24 mouse cellular contexts compared by ENCODE assay signal in genomic region chr6:52717493-52718192, GRCm38 (mm10). TPM values are rescaled to one million over a fixed set of nuclear protein-coding genes. Genes with fewer than 3 reads are reported as not detected.
DNase-seq lines count a peak whose midpoint lies in the region; ATAC-seq and TF ChIP-seq lines count a peak whose summit lies in the region.
"Had no signal": no experiment of that assay in that cellular context is flagged by ENCODE, and none has a peak within 500 bp of the region (broad histone marks: within the 10 kb centered on the region; RNA-seq: fewer than 3 reads in every experiment).

No protein-coding gene starts in this region.

- WGBS in kidney, adult 2 months: 49% methylated on average over 5 of the region's 5 CpGs
- 84% methylated on average over 5 of the region's 5 CpGs for WGBS in stomach, postnatal 0 days

- H3K36me3 ChIP-seq in kidney, adult 2 months (ENCODE audit: control insufficient read depth, insufficient read depth, low read length): peaks cover 4% of the 10 kb centered on the region
- no peaks in the 10 kb centered on the region for H3K36me3 ChIP-seq in stomach, postnatal 0 days (ENCODE audit: control insufficient read depth, insufficient read depth, low read length)
- H3K36me3 ChIP-seq: hindbrain, embryonic 10.5 days; limb, embryonic 15.5 days; midbrain, embryonic 10.5 days; neural tube, embryonic 15.5 days had no signal

- peaks cover 6% of the 10 kb centered on the region; the same call in 1 of the 2 replicates for H3K4me1 ChIP-seq in kidney, adult 2 months (ENCODE audit: control insufficient read depth, insufficient read depth, low read length)
- no peaks in the 10 kb centered on the region for H3K4me1 ChIP-seq in stomach, postnatal 0 days (replicated peaks; ENCODE audit: control insufficient read depth, insufficient read depth)

- H3K4me3 ChIP-seq in kidney, adult 2 months (ENCODE audit: insufficient read depth, low read depth, low read length): no peak overlapping the region
- H3K4me3 ChIP-seq in stomach, postnatal 0 days (ENCODE audit: low read depth, low read length): no peak overlapping the region
- H3K4me3 ChIP-seq: embryonic facial prominence, embryonic 13.5 days; erythroblast, embryonic 14.5 days; forebrain, embryonic 13.5 days; heart, embryonic 12.5 days; hindbrain, embryonic 10.5 days; limb, embryonic 15.5 days; midbrain, embryonic 10.5 days; neural tube, embryonic 15.5 days had no signal

- 0 out of 2 replicates have a peak, but pooled peaks have one; percentile 1 for TF ChIP-seq CTCF in kidney, adult 2 months (conservative IDR thresholded peaks at IDR 0.05; ENCODE audit: insufficient read depth, insufficient read length, low read depth, low read length)
- 0 out of 2 replicates have a peak, but pooled peaks have one; percentile 10 for TF ChIP-seq CTCF in stomach, postnatal 0 days (IDR thresholded peaks at IDR 0.05; ENCODE audit: low read depth)

- H3K4me2 ChIP-seq in stomach, postnatal 0 days (replicated peaks; ENCODE audit: low read depth): no peak overlapping the region
- H3K4me2 ChIP-seq: embryonic facial prominence, embryonic 13.5 days; forebrain, embryonic 13.5 days; heart, embryonic 12.5 days; limb, embryonic 15.5 days; neural tube, embryonic 15.5 days had no signal

- TF ChIP-seq EP300 in stomach, postnatal 0 days (optimal IDR thresholded peaks at IDR 0.05): no peak

- no peak overlapping the region; the same call in 1 of the 2 replicates for H3K27ac ChIP-seq in kidney, adult 2 months (ENCODE audit: insufficient read depth, low read depth, low read length)
- H3K27ac ChIP-seq in stomach, postnatal 0 days (replicated peaks): no peak overlapping the region
- H3K27ac ChIP-seq: embryonic facial prominence, embryonic 13.5 days; forebrain, embryonic 13.5 days; hindbrain, embryonic 10.5 days; limb, embryonic 15.5 days; midbrain, embryonic 10.5 days; neural tube, embryonic 15.5 days had no signal

- DNase-seq in CD4-positive, CD25-positive, alpha-beta regulatory T cell, adult 2 months (ENCODE audit: low read depth, low spot score): peak; percentile 16
- peak; percentile 27 for DNase-seq in kidney, adult 2 months
- no peak for DNase-seq in kidney, postnatal 14 days
- peak; percentile 10 for DNase-seq in thymus, postnatal 14 days
- no peak for DNase-seq in thymus, postnatal 4 days
- DNase-seq in stomach, postnatal 0 days (ENCODE audit: low spot score): no peak
- no peak for DNase-seq in ovary, postnatal 14 days (ENCODE audit: low spot score)
- DNase-seq: cerebellum, adult 18-20 months; cerebellum, postnatal 36 days; embryo, embryonic 11 days; heart, postnatal 10 days; kidney, adult 11 months; kidney, postnatal 10 days; left cerebral cortex, postnatal 4 days had no signal

- no peaks in the 10 kb centered on the region for H3K27me3 ChIP-seq in kidney, adult 2 months (replicated peaks; ENCODE audit: control insufficient read depth, insufficient read depth, low read length)
- H3K27me3 ChIP-seq in stomach, postnatal 0 days (ENCODE audit: control insufficient read depth, insufficient read depth, low read length): no peaks in the 10 kb centered on the region
- H3K27me3 ChIP-seq: embryonic facial prominence, embryonic 13.5 days; forebrain, embryonic 13.5 days; heart, embryonic 12.5 days; limb, embryonic 15.5 days; neural tube, embryonic 15.5 days had no signal

- no peak overlapping the region for H3K9ac ChIP-seq in stomach, postnatal 0 days (ENCODE audit: low read length)
- H3K9ac ChIP-seq: embryonic facial prominence, embryonic 13.5 days; forebrain, embryonic 13.5 days; heart, embryonic 12.5 days; limb, embryonic 15.5 days; neural tube, embryonic 15.5 days had no signal

- H3K9me3 ChIP-seq in stomach, postnatal 0 days (ENCODE audit: control insufficient read depth, low read length): no peaks in the 10 kb centered on the region
- H3K9me3 ChIP-seq: embryonic facial prominence, embryonic 13.5 days; forebrain, embryonic 13.5 days; heart, embryonic 12.5 days; hindbrain, embryonic 10.5 days; limb, embryonic 15.5 days; midbrain, embryonic 10.5 days; neural tube, embryonic 15.5 days had no signal

- no peak for TF ChIP-seq POLR2A in kidney, adult 2 months (IDR thresholded peaks at IDR 0.05; ENCODE audit: low read depth, low read length)

- no peak for ATAC-seq in CD4-positive, CD25-positive, alpha-beta regulatory T cell, adult 4 months
- ATAC-seq in stomach, postnatal 0 days (ENCODE audit: low FRiP score, low TSS enrichment): no peak
- ATAC-seq: forebrain, embryonic 13.5 days; hindbrain, embryonic 16.5 days had no signal

RNA-seq across cellular contexts. Expression of gene Tax1bp1, which starts 4.1 kb away (rescaled TPM):
- polyA plus RNA-seq in CD4-positive, CD25-positive, alpha-beta regulatory T cell, adult 4 months (2017; shearing (Covaris generic)): 100 to 1,000 TPM; 217 to 262 TPM
- polyA plus RNA-seq in kidney, adult 2 months (2012; rRNA removed): 50.1 and 63.1 TPM in 2 replicates
- polyA plus RNA-seq in stomach, postnatal 0 days (2015; fragmentation: Nextera tagmentation; extraction: Ambion mirVana): 125 and 156 TPM in 2 replicates

Comparison
In these comparisons a context has a peak if more than half of its experiments do, and no peak if none do; other contexts are left out.
1. DNase-seq: peak in CD4-positive, CD25-positive, alpha-beta regulatory T cell, adult 2 months (single experiment), kidney, adult 2 months (single experiment) and thymus, postnatal 14 days (single experiment); none in kidney, postnatal 14 days (single experiment), thymus, postnatal 4 days (single experiment), stomach, postnatal 0 days (single experiment) and ovary, postnatal 14 days (single experiment).